Mouse (Mus musculus) erythroblast, embryonic 14.5 days (primary cell): ENCODE data around the gene Prepl. TPM values are rescaled to one million over a fixed set of nuclear protein-coding genes. Genes with fewer than 3 reads are reported as not detected.
A peak's percentile ranks its signal among the peaks of the same experiment; 100 is the strongest.

Experiments
- H3K27me3 ChIP-seq: 2 replicates; pipeline ENCODE4 v1.6.1; 2012; ENCODE audit warnings: inconsistent platforms; ENCODE audit not compliant: control insufficient read depth
- H3K36me3 ChIP-seq: 2 replicates; pipeline ENCODE4 v1.6.1; 2012; ENCODE audit warnings: mild to moderate bottlenecking, inconsistent platforms; ENCODE audit not compliant: control insufficient read depth
- H3K4me1 ChIP-seq: 2 replicates; pipeline ENCODE4 v1.6.1; 2012; ENCODE audit warnings: inconsistent platforms; ENCODE audit not compliant: control insufficient read depth
- H3K4me3 ChIP-seq: replicated peaks from 2 replicates; pipeline ENCODE3; 2012; ENCODE audit warnings: moderate library complexity, mild to moderate bottlenecking, inconsistent platforms
- H3K9me3 ChIP-seq: 2 replicates; pipeline ENCODE4 v1.6.1; 2012; ENCODE audit warnings: low read length, inconsistent platforms, mixed read lengths; ENCODE audit not compliant: control insufficient read depth
- GATA1 ChIP-seq: IDR thresholded peaks from 2 replicates; pipeline ENCODE4 v1.6.1; 2012; ENCODE audit warnings: low read length, inconsistent platforms, mixed read lengths
- TAL1 ChIP-seq: IDR thresholded peaks from 3 replicates; pipeline ENCODE4 v1.6.1; 2012; ENCODE audit warnings: low read length, inconsistent platforms, mixed read lengths
- polyA plus RNA-seq: library from polyadenylated mRNA; stranded (reverse); fragments of >175 nt; gene quantifications from 2 replicates; pipeline ENCODE4 v1.2.3, GENCODE M21; 2012

The Prepl gene
- polyA plus RNA-seq, 1 experiment = 0.04 TPM

GRCm38 (mm10) chr17:85096396-85096795 is 6.4 kb upstream of the Prepl start:
- TF ChIP-seq TAL1 = no peak
- TF ChIP-seq GATA1 = no peak
- peaks cover 32% of the 10 kb centered on the region for H3K4me1 ChIP-seq
- H3K27me3 ChIP-seq = no peaks in the 10 kb centered on the region; the same call in 1 of the 2 replicates
- H3K9me3 ChIP-seq = peaks cover 18% of the 10 kb centered on the region
- H3K4me3 ChIP-seq = no peak overlapping the region
- H3K36me3 ChIP-seq = peaks cover 31% of the 10 kb centered on the region

GRCm38 (mm10) chr17:85091762-85092161 is 1.7 kb upstream of the Prepl start:
- Histone ChIP-seq H3K27me3 (no peaks in the 10 kb centered on the region), H3K36me3 (peaks cover 2% of the 10 kb centered on the region), H3K4me1 (peaks cover 37% of the 10 kb centered on the region), H3K4me3 (peak overlapping the region; percentile 93), H3K9me3 (no peaks in the 10 kb centered on the region)
- TF ChIP-seq TAL1 (no peak), GATA1 (no peak)

DNA sequence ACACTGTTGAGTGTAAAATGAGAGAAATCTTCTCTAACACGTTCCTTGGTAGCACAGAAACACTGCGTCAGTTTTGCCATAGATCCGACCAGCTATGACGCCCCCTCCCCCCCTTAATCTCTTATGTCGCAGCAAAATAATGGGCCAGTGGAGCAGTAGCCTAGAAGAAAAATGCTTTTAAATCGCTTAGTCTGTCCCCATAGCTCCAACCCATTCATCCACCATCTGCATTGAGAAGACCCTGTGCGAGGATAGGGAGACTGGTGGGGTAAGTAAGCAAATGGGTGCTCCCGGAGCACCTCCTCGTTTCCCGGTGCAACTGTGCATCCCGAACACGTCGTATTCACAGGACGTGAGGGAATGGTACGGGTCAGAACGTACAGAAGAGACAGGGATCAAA is 420 bp downstream of the Prepl start:
- no peaks in the 10 kb centered on the region for H3K9me3 ChIP-seq

GRCm38 (mm10) chr17:85089011-85089410 is 1.0 kb downstream of the Prepl start:
- Histone ChIP-seq H3K27me3 (no peaks in the 10 kb centered on the region), H3K9me3 (no peaks in the 10 kb centered on the region), H3K4me3 (peak overlapping the region; percentile 93), H3K36me3 (no peaks in the 10 kb centered on the region; the same call in 1 of the 2 replicates), H3K4me1 (peaks cover 35% of the 10 kb centered on the region)
- TF ChIP-seq TAL1 (no peak), GATA1 (no peak)

More for the DNA sequence above, 420 bp downstream of the Prepl start:
- Histone ChIP-seq H3K36me3 (no peaks in the 10 kb centered on the region; the same call in 1 of the 2 replicates), H3K4me1 (peaks cover 35% of the 10 kb centered on the region), H3K27me3 (no peaks in the 10 kb centered on the region), H3K4me3 (peak overlapping the region; percentile 93)
- TF ChIP-seq GATA1 (no peak), TAL1 (no peak)

DNA sequence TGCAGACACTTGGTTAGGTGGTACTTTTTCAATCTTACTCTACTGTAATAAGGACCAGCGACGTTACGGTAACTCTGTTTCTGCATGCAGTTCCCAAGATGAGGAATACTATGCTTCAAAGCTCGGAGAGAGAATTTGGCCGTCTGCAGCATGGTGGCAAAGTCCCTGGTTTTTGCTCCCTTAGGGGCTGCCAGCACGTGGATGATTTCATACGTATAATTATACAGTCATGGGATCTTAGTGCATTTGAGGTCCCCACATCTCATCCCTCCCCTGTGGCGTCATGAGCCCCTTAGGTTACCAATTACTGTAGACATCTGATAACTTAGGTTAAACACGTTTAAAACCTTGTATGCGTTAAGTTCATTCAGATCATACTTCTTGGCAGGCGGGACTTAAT is 1.6 kb downstream of the Prepl start:
- peaks cover 35% of the 10 kb centered on the region for H3K4me1 ChIP-seq

GRCm38 (mm10) chr17:85087591-85087990 is 2.5 kb downstream of the Prepl start:
- H3K36me3 ChIP-seq = peaks cover 2% of the 10 kb centered on the region; the same call in 1 of the 2 replicates
- H3K4me3 ChIP-seq = no peak overlapping the region
- no peaks in the 10 kb centered on the region for H3K27me3 ChIP-seq
- H3K4me1 ChIP-seq = peaks cover 35% of the 10 kb centered on the region
- no peaks in the 10 kb centered on the region for H3K9me3 ChIP-seq
- no peak for TF ChIP-seq GATA1
- no peak for TF ChIP-seq TAL1

More for the DNA sequence above, 1.6 kb downstream of the Prepl start:
- H3K27me3 ChIP-seq = no peaks in the 10 kb centered on the region
- H3K36me3 ChIP-seq = no peaks in the 10 kb centered on the region; the same call in 1 of the 2 replicates
- TF ChIP-seq TAL1 (no peak), GATA1 (no peak)
- no peaks in the 10 kb centered on the region for H3K9me3 ChIP-seq
- no peak overlapping the region for H3K4me3 ChIP-seq

- TF ChIP-seq GATA1 = no peak
- no peak for TF ChIP-seq TAL1
- Histone ChIP-seq H3K4me1 (peaks cover 25% of the 10 kb centered on the region), H3K9me3 (no peaks in the 10 kb centered on the region), H3K27me3 (no peaks in the 10 kb centered on the region), H3K36me3 (peaks cover 2% of the 10 kb centered on the region; the same call in 1 of the 2 replicates), H3K4me3 (no peak overlapping the region)
Observed at GRCm38 (mm10) chr17:85086501-85086900, 3.5 kb downstream of the Prepl start.

DNA sequence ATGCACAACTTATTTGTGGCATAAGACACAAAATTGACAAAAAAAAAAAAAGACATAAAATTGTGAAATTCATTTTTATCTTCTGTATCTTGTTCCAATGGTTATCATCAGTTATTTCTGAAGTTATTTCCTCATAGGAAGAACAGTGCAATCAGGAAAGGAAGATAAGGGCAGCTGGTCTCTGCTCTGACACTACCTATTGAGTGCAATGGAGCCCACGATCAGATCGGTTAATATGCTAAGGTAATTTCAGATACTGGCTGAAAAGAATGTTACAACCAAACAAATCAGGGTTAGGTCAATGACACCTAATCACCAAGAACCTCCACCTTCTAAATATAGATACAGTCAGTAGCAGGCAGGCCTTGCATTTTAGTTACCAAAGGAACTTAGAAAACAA is 4.7 kb downstream of the Prepl start:
- peaks cover 17% of the 10 kb centered on the region for H3K4me1 ChIP-seq
- no peaks in the 10 kb centered on the region for H3K27me3 ChIP-seq
- no peak for TF ChIP-seq GATA1
- TF ChIP-seq TAL1 = no peak
- peaks cover 8% of the 10 kb centered on the region for H3K36me3 ChIP-seq
- no peaks in the 10 kb centered on the region for H3K9me3 ChIP-seq
- no peak overlapping the region for H3K4me3 ChIP-seq

DNA sequence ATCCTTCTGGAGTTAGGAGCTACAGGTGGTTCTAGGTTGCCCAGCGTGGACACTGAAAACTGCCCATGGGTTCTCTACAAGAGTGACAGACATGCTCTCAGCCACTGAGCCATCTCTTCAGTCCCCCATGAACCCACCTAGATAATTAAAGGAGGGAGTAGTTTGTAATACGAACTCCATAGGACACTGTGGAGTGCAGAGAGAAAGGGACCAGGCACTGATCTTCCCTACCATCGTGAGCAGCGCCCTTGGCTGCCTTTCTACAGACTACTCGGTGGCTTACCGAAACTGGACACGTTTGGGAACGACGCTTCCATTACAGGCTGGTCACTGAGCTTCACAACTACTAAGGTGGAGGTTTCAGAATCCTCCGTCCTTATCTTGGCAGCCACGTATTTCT is 9.3 kb downstream of the Prepl start:
- no peak overlapping the region for H3K4me3 ChIP-seq
- H3K4me1 ChIP-seq = no peaks in the 10 kb centered on the region
- TF ChIP-seq GATA1 (no peak), TAL1 (no peak)
- no peaks in the 10 kb centered on the region for H3K27me3 ChIP-seq
- H3K36me3 ChIP-seq = peaks cover 34% of the 10 kb centered on the region
- H3K9me3 ChIP-seq = no peaks in the 10 kb centered on the region

DNA sequence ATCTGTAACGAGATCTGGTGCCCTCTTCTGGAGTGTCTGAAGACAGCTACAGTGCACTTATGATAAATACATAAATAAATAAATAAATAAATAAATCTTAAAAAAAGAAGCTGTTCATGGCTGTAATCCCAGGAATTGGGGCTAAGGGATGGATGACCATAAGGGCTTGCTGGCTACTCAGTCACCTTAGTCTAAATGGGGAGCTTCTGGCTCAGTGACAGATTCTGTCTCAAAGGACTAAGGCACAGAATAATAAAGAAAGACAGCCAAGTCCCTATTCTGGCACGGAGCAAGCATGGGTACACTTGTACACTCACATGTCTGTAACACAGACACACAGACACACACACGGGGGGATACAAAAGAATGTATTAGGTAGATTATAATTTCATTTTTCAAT is 10.8 kb downstream of the Prepl start:
- TF ChIP-seq TAL1 (no peak), GATA1 (no peak)
- Histone ChIP-seq H3K9me3 (no peaks in the 10 kb centered on the region), H3K36me3 (peaks cover 37% of the 10 kb centered on the region), H3K27me3 (no peaks in the 10 kb centered on the region), H3K4me1 (no peaks in the 10 kb centered on the region), H3K4me3 (no peak overlapping the region)
